Mouse (Mus musculus) thymus, adult 2 months (tissue): ENCODE measurements around the gene Rbpms2. TPM values are rescaled to one million over a fixed set of nuclear protein-coding genes. Genes with fewer than 3 reads are reported as not detected.
"Not testable (repeated sequence)": the region's sequence is repeated elsewhere in the genome, so short reads cannot be mapped to it uniquely, and the experiment has no call there.

Experiments used
- DNase-seq: peaks from one replicate; pipeline ENCODE4 v3.0.0; 2021
- H3K27ac ChIP-seq: fragments of 200-500 bp; 2 replicates; pipeline ENCODE4 v1.5.1; 2012; ENCODE audit warnings: low read length, control low read depth; ENCODE audit not compliant: control insufficient read depth, insufficient read depth
- H3K27me3 ChIP-seq: fragments of 200-500 bp; 2 replicates; pipeline ENCODE4 v1.6.1; 2012; ENCODE audit warnings: mild to moderate bottlenecking, low read length, moderate library complexity, mixed read lengths; ENCODE audit not compliant: control insufficient read depth, insufficient read depth
- H3K36me3 ChIP-seq: fragments of 200-500 bp; 2 replicates; pipeline ENCODE4 v1.6.1; 2012; ENCODE audit warnings: mild to moderate bottlenecking, low read length, moderate library complexity; ENCODE audit not compliant: control insufficient read depth, insufficient read depth
- H3K4me1 ChIP-seq: fragments of 200-500 bp; replicated peaks from 2 replicates; pipeline ENCODE4 v1.6.1; 2012; ENCODE audit warnings: low read length; ENCODE audit not compliant: control insufficient read depth, insufficient read depth
- H3K4me3 ChIP-seq: fragments of 200-500 bp; 2 replicates; pipeline ENCODE4 v1.5.1; 2012; ENCODE audit warnings: mild to moderate bottlenecking, low read length, control low read depth, moderate library complexity; ENCODE audit not compliant: control insufficient read depth, insufficient read depth
- CTCF ChIP-seq: fragments of 200-500 bp; IDR thresholded peaks from 2 replicates; pipeline ENCODE4 v1.5.1; 2012; ENCODE audit warnings: mild to moderate bottlenecking, control low read depth, low read length, moderate library complexity, borderline replicate concordance; ENCODE audit not compliant: control insufficient read depth, poor library complexity, insufficient read depth; ENCODE audit errors: extremely low read depth
- POLR2A ChIP-seq: fragments of 200-500 bp; IDR thresholded peaks from 2 replicates; pipeline ENCODE4 v1.6.1; 2012; ENCODE audit warnings: mild to moderate bottlenecking, low read length, control low read depth, moderate library complexity; ENCODE audit not compliant: control insufficient read depth, poor library complexity, insufficient read depth; ENCODE audit errors: extremely low read depth
- WGBS: fragments of 180-500 bp; shearing (Covaris S2); methylation state at CpG from one replicate; pipeline ENCODE4 v1.1.7; 2018; 5-methylcytosine and 5-hydroxymethylcytosine counted together
- polyA plus RNA-seq: library from polyadenylated mRNA; depleted of rRNA; stranded (reverse); fragments of >200 nt; gene quantifications from 2 replicates; pipeline ENCODE4 v1.2.3, GENCODE M21; 2012

Gene Rbpms2
- polyA plus RNA-seq, 1 experiment = 11.5 TPM

GRCm38 (mm10) chr9:65648730-65649129, 19.3 kb downstream of the Rbpms2 start:
- H3K27me3 ChIP-seq = no peaks in the 10 kb centered on the region
- no peak for TF ChIP-seq CTCF
- WGBS = 91% methylated on average over 13 of the region's 13 CpGs
- H3K36me3 ChIP-seq = no peaks in the 10 kb centered on the region
- no peak overlapping the region for H3K27ac ChIP-seq
- H3K4me1 ChIP-seq = no peaks in the 10 kb centered on the region
- no peak overlapping the region for H3K4me3 ChIP-seq
- DNase-seq = no peak

GRCm38 (mm10) chr9:65649997-65650396, 20.5 kb downstream of the Rbpms2 start:
- Histone ChIP-seq H3K4me3 (no peak overlapping the region), H3K4me1 (no peaks in the 10 kb centered on the region), H3K27me3 (no peaks in the 10 kb centered on the region), H3K36me3 (no peaks in the 10 kb centered on the region), H3K27ac (no peak overlapping the region)
- TF ChIP-seq POLR2A = no peak
- TF ChIP-seq CTCF = no peak
- no peak for DNase-seq
- 63% methylated on average over 1 of the region's 1 CpGs for WGBS

GRCm38 (mm10) chr9:65651957-65652356, 22.5 kb downstream of the Rbpms2 start:
- not testable (repeated sequence) for DNase-seq, H3K27ac ChIP-seq, H3K27me3 ChIP-seq, H3K36me3 ChIP-seq, H3K4me3 ChIP-seq, H3K4me1 ChIP-seq
- 97% methylated on average over 1 of the region's 1 CpGs for WGBS

GRCm38 (mm10) chr9:65653741-65654140, 24.3 kb downstream of the Rbpms2 start:
- Histone ChIP-seq H3K27me3 (no peaks in the 10 kb centered on the region), H3K4me3 (no peak overlapping the region), H3K36me3 (no peaks in the 10 kb centered on the region), H3K27ac (no peak overlapping the region), H3K4me1 (no peaks in the 10 kb centered on the region)
- DNase-seq = no peak
- TF ChIP-seq POLR2A = no peak
- 98% methylated on average over 4 of the region's 4 CpGs for WGBS

GRCm38 (mm10) chr9:65654700-65655237, 25.3 kb downstream of the Rbpms2 start:
- 82% methylated on average over 3 of the region's 3 CpGs for WGBS
- Histone ChIP-seq H3K4me3 (no peak overlapping the region), H3K27ac (no peak overlapping the region), H3K27me3 (no peaks in the 10 kb centered on the region), H3K4me1 (no peaks in the 10 kb centered on the region), H3K36me3 (no peaks in the 10 kb centered on the region)
- TF ChIP-seq POLR2A (no peak), CTCF (no peak)
- no peak for DNase-seq

- no peaks in the 10 kb centered on the region for H3K36me3 ChIP-seq
- no peak for TF ChIP-seq CTCF
- no peak for TF ChIP-seq POLR2A
- H3K27me3 ChIP-seq = no peaks in the 10 kb centered on the region
- H3K4me3 ChIP-seq = no peak overlapping the region
- DNase-seq = no peak
- H3K4me1 ChIP-seq = no peaks in the 10 kb centered on the region
- WGBS = 32% methylated on average over 8 of the region's 8 CpGs
- H3K27ac ChIP-seq = no peak overlapping the region
These were observed 26.1 kb downstream of the Rbpms2 start for GRCm38 (mm10) chr9:65655540-65655939.

- Histone ChIP-seq H3K27me3 (no peaks in the 10 kb centered on the region), H3K36me3 (no peaks in the 10 kb centered on the region), H3K27ac (no peak overlapping the region), H3K4me3 (no peak overlapping the region), H3K4me1 (no peaks in the 10 kb centered on the region)
- 99% methylated on average over 3 of the region's 3 CpGs for WGBS
- TF ChIP-seq POLR2A = no peak
- TF ChIP-seq CTCF = no peak
- DNase-seq = no peak
These were observed 27.8 kb downstream of the Rbpms2 start for GRCm38 (mm10) chr9:65657218-65657617.
